In genomic region chr11:70973947-70974346, GRCm38 (mm10) we compare ENCODE assay signal across 9 mouse cellular contexts. TPM values are rescaled to one million over a fixed set of nuclear protein-coding genes. Genes with fewer than 3 reads are reported as not detected.
DNase-seq lines count a peak whose midpoint lies in the region; ATAC-seq and TF ChIP-seq lines count a peak whose summit lies in the region.
"Had no signal": no experiment of that assay in that cellular context is flagged by ENCODE, and none has a peak within 500 bp of the region (broad histone marks: within the 10 kb centered on the region; RNA-seq: fewer than 3 reads in every experiment).

No protein-coding gene starts in this region.

- H3K9me3 ChIP-seq in liver, embryonic 13.5 days (replicated peaks) = no peaks in the 10 kb centered on the region
- H3K9me3 ChIP-seq: heart, embryonic 13.5 days had no signal

- no peak overlapping the region for H3K27ac ChIP-seq in left cerebral cortex, adult 2 months
- H3K27ac ChIP-seq in liver, embryonic 13.5 days = no peak overlapping the region; the same call in 1 of the 2 replicates
- H3K27ac ChIP-seq: heart, embryonic 13.5 days had no signal

- no peak overlapping the region for H3K4me2 ChIP-seq in liver, embryonic 13.5 days
- H3K4me2 ChIP-seq: heart, embryonic 13.5 days had no signal

- WGBS in liver, embryonic 13.5 days (ENCODE audit: insufficient replicate concordance) = 69% methylated on average over 4 of the region's 4 CpGs

- peak; percentile 26 for TF ChIP-seq CTCF in left cerebral cortex, adult 2 months (IDR thresholded peaks at IDR 0.05)

- H3K36me3 ChIP-seq in liver, embryonic 13.5 days = peaks cover 74% of the 10 kb centered on the region

- intact Hi-C loops in left cerebral cortex, adult 2 months (cut with DNase I) = no loop called here

- peak; percentile 32 for DNase-seq in CD4-positive, CD25-positive, alpha-beta regulatory T cell, adult 2 months (ENCODE audit: low read depth, low spot score)
- DNase-seq in left cerebral cortex, adult 2 months (ENCODE audit: extremely low spot score in 1 of 2, low spot score in 2 of 2) = no peak
- no peak for DNase-seq in left cerebral cortex, adult 9 months (ENCODE audit: low spot score in 2 of 2)
- DNase-seq in ES-CJ7 (ENCODE audit: low read depth, low spot score) = peak; percentile 65
- DNase-seq in liver, embryonic 13.5 days = no peak
- no peak for DNase-seq in right cerebral cortex, postnatal 10 days (ENCODE audit: low spot score in 2 of 2)
- no peak for DNase-seq in layer of hippocampus, postnatal 10 days (ENCODE audit: low spot score in 2 of 2)

- H3K4me1 ChIP-seq in liver, embryonic 13.5 days (replicated peaks) = peaks cover 52% of the 10 kb centered on the region

- no peak for ATAC-seq in CD4-positive, CD25-positive, alpha-beta regulatory T cell, adult 4 months
- no peak for ATAC-seq in liver, embryonic 13.5 days (ENCODE audit: low read depth)

- no peak overlapping the region for H3K4me3 ChIP-seq in left cerebral cortex, adult 2 months
- no peak overlapping the region for H3K4me3 ChIP-seq in liver, embryonic 13.5 days (replicated peaks)
- H3K4me3 ChIP-seq: heart, embryonic 13.5 days had no signal

- 0 out of 2 replicates have a peak overlapping the region, but pooled peaks have one; percentile 15 for H3K9ac ChIP-seq in liver, embryonic 13.5 days
- H3K9ac ChIP-seq: heart, embryonic 13.5 days had no signal

- H3K27me3 ChIP-seq in liver, embryonic 13.5 days = no peaks in the 10 kb centered on the region
- H3K27me3 ChIP-seq: heart, embryonic 13.5 days had no signal

RNA-seq across cellular contexts. Expression of gene Rpain, which starts 3.9 kb away (rescaled TPM):
- polyA plus RNA-seq in CD4-positive, CD25-positive, alpha-beta regulatory T cell, adult 4 months (2017; shearing (Covaris generic)) = 10 to 100 TPM; 70.1 to 90.2 TPM
- 10 to 100 TPM; 34.0 to 40.5 TPM for total RNA-seq in left cerebral cortex, adult 2 months (2021)
- 95.3 and 97.0 TPM in 2 replicates for polyA plus RNA-seq in liver, embryonic 13.5 days (2015; fragmentation: Nextera tagmentation; extraction: Ambion mirVana)
- total RNA-seq in layer of hippocampus, postnatal 10 days (2021) = 10 to 100 TPM; 41.3 to 48.5 TPM

RNA-seq across cellular contexts. Expression of gene Nup88, which starts 4.2 kb away (rescaled TPM):
- 10 to 100 TPM; 71.4 to 92.7 TPM for polyA plus RNA-seq in CD4-positive, CD25-positive, alpha-beta regulatory T cell, adult 4 months (2017; shearing (Covaris generic))
- total RNA-seq in left cerebral cortex, adult 2 months (2021) = 10 to 100 TPM; 53.2 to 55.8 TPM
- polyA plus RNA-seq in liver, embryonic 13.5 days (2015; fragmentation: Nextera tagmentation; extraction: Ambion mirVana) = 67.4 and 78.9 TPM in 2 replicates
- 10 to 100 TPM; 60.7 to 69.2 TPM for total RNA-seq in layer of hippocampus, postnatal 10 days (2021)

RNA-seq across cellular contexts. Expression of gene C1qbp, which starts 8.9 kb away (rescaled TPM):
- polyA plus RNA-seq in CD4-positive, CD25-positive, alpha-beta regulatory T cell, adult 4 months (2017; shearing (Covaris generic)) = 10 to 100 TPM in 1 of 2 experiments, 1 to 10 TPM in 1; 3.7 to 16.3 TPM
- 10 to 100 TPM; 83.8 to 93.9 TPM for total RNA-seq in left cerebral cortex, adult 2 months (2021)
- polyA plus RNA-seq in liver, embryonic 13.5 days (2015; fragmentation: Nextera tagmentation; extraction: Ambion mirVana) = 321 and 342 TPM in 2 replicates
- 100 to 1,000 TPM; 107 to 119 TPM for total RNA-seq in layer of hippocampus, postnatal 10 days (2021)

RNA-seq across cellular contexts. Expression of gene Dhx33, which starts 30.3 kb away (rescaled TPM):
- 1 to 10 TPM; 5.0 to 6.0 TPM for polyA plus RNA-seq in CD4-positive, CD25-positive, alpha-beta regulatory T cell, adult 4 months (2017; shearing (Covaris generic))
- total RNA-seq in left cerebral cortex, adult 2 months (2021) = 10 to 100 TPM; 27.6 to 34.1 TPM
- polyA plus RNA-seq in liver, embryonic 13.5 days (2015; fragmentation: Nextera tagmentation; extraction: Ambion mirVana) = 7.5 and 10.2 TPM in 2 replicates
- 10 to 100 TPM; 25.6 to 25.7 TPM for total RNA-seq in layer of hippocampus, postnatal 10 days (2021)

RNA-seq across cellular contexts. Expression of gene Mis12, which starts 45.5 kb away (rescaled TPM):
- polyA plus RNA-seq in CD4-positive, CD25-positive, alpha-beta regulatory T cell, adult 4 months (2017; shearing (Covaris generic)) = 10 to 100 TPM; 18.8 to 24.4 TPM
- 10 to 100 TPM; 18.6 to 18.9 TPM for total RNA-seq in left cerebral cortex, adult 2 months (2021)
- polyA plus RNA-seq in liver, embryonic 13.5 days (2015; fragmentation: Nextera tagmentation; extraction: Ambion mirVana) = 22.6 and 25.4 TPM in 2 replicates
- 10 to 100 TPM; 10.1 to 13.5 TPM for total RNA-seq in layer of hippocampus, postnatal 10 days (2021)

Comparison
In these comparisons a context has a peak if more than half of its experiments do, and no peak if none do; other contexts are left out.
1. DNase-seq: peak in CD4-positive, CD25-positive, alpha-beta regulatory T cell, adult 2 months (single experiment) and ES-CJ7 (single experiment); none in left cerebral cortex, adult 2 months (0 of 2), left cerebral cortex, adult 9 months (0 of 2), liver, embryonic 13.5 days (single experiment), right cerebral cortex, postnatal 10 days (0 of 2) and layer of hippocampus, postnatal 10 days (0 of 2).